Mouse (Mus musculus) liver, adult 2 months (tissue): ENCODE data around the gene Alg5. TPM values are rescaled to one million over a fixed set of nuclear protein-coding genes. Genes with fewer than 3 reads are reported as not detected.

Experiments used
- DNase-seq: peaks from one replicate; pipeline ENCODE4 v3.0.0-alpha.2; 2011; ENCODE audit warnings: low read depth, low spot score; ENCODE audit errors: extremely low read depth
- H3K27ac ChIP-seq: fragments of 200-500 bp; replicated peaks from 2 replicates; pipeline ENCODE4 v1.5.1; 2012; ENCODE audit warnings: low read depth, mild to moderate bottlenecking, control low read depth, inconsistent platforms, low read length; ENCODE audit not compliant: insufficient read depth
- H3K27me3 ChIP-seq: fragments of 200-500 bp; 2 replicates; pipeline ENCODE4 v1.6.1; 2012; ENCODE audit warnings: mild to moderate bottlenecking, moderate library complexity, low read length, inconsistent platforms; ENCODE audit not compliant: control insufficient read depth, insufficient read depth
- H3K36me3 ChIP-seq: fragments of 200-500 bp; 2 replicates; pipeline ENCODE4 v1.6.1; 2012; ENCODE audit warnings: low read length, inconsistent platforms; ENCODE audit not compliant: control insufficient read depth, insufficient read depth
- H3K4me1 ChIP-seq: fragments of 200-500 bp; 2 replicates; pipeline ENCODE4 v1.6.1; 2011; ENCODE audit warnings: low read length; ENCODE audit not compliant: control insufficient read depth, insufficient read depth
- H3K4me3 ChIP-seq: fragments of 200-500 bp; 2 replicates; pipeline ENCODE4 v1.5.1; 2011; ENCODE audit warnings: low read depth, mild to moderate bottlenecking, control low read depth, low read length, moderate library complexity; ENCODE audit not compliant: insufficient read depth
- H3K79me2 ChIP-seq: fragments of 200-500 bp; 2 replicates; pipeline ENCODE4 v1.6.1; 2012; ENCODE audit warnings: inconsistent platforms, mild to moderate bottlenecking, low read length, moderate library complexity; ENCODE audit not compliant: control insufficient read depth, insufficient read depth
- H3K9ac ChIP-seq: fragments of 200-500 bp; 2 replicates; pipeline ENCODE4 v1.6.1; 2012; ENCODE audit warnings: low read depth, mild to moderate bottlenecking, control low read depth, inconsistent platforms, low read length
- CTCF ChIP-seq: fragments of 200-500 bp; IDR thresholded peaks from 2 replicates; pipeline ENCODE4 v1.5.1; 2011; ENCODE audit warnings: low read depth, low read length, control low read depth
- POLR2A ChIP-seq: fragments of 200-500 bp; IDR thresholded peaks from 2 replicates; pipeline ENCODE4 v1.6.1; 2011; ENCODE audit warnings: low read length, control low read depth; ENCODE audit not compliant: insufficient read depth; ENCODE audit errors: extremely low read depth
- WGBS: fragments of 180-500 bp; shearing (Covaris S2); methylation state at CpG from one replicate; pipeline ENCODE4 v1.1.7; 2018; 5-methylcytosine and 5-hydroxymethylcytosine counted together
- polyA plus RNA-seq: library from polyadenylated mRNA; depleted of rRNA; stranded (reverse); fragments of >200 nt; gene quantifications from 2 replicates; pipeline ENCODE4 v1.2.3, GENCODE M21; 2012
- total RNA-seq: library from RNA; depleted of rRNA; stranded (reverse); fragments of >200 nt; gene quantifications from 2 replicates; pipeline ENCODE4 v1.2.3, GENCODE M21; 2014

The Alg5 gene
- total and polyA plus RNA-seq, 2 experiments: 14.8 to 33.4 TPM

DNA sequence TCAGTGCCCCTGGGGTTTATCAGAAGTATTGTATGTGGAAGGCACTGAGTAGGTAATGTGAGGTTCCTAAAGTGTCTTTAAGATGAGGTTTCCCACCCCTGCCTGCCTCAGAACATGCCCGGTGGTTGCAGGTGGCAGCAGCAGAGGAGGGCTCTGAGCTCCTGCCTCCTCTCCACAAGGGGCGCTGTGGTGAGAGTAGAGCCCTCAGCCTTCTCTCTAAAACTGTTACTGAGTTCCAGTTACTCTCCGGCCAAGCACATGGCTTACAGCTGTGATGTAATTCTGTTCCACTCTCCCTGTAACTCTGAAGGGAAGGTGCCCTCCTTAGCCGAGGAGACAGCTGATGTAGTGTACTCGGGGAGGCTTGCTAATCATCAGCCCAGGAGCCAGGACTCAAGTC is 10.5 kb downstream of the Alg5 start:
- WGBS: 70% methylated on average over 5 of the region's 5 CpGs
- no peak overlapping the region for H3K27ac ChIP-seq
- peaks cover 39% of the 10 kb centered on the region for H3K36me3 ChIP-seq
- no peak overlapping the region for H3K4me3 ChIP-seq
- no peaks in the 10 kb centered on the region for H3K27me3 ChIP-seq
- H3K4me1 ChIP-seq: no peaks in the 10 kb centered on the region
- TF ChIP-seq CTCF: peak; percentile 69
- no peak for TF ChIP-seq POLR2A
- no peaks in the 10 kb centered on the region for H3K79me2 ChIP-seq
- H3K9ac ChIP-seq: no peak overlapping the region
- DNase-seq: no peak

DNA sequence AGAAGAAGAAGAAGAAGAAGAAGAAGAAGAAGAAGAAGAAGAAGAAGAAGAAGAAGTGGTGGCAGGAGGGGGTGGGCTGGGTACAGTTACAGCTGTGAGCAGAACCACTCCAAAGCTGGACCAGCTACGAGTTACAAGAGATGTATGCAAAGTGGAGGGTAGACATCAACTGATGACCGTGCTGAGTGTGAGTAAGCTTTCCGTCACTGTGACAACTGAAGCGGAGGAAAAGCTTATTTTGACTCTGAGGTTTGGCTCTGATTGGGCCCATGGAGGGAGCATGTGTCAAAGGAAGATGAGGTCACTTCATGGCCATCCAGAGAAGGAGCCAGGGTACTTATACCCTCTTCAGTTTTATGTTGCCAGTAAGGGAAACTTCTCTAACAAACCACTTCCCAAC is 18.1 kb downstream of the Alg5 start:
- no peak for TF ChIP-seq POLR2A
- no peak for TF ChIP-seq CTCF
- Histone ChIP-seq H3K79me2 (peaks cover 4% of the 10 kb centered on the region), H3K4me3 (no peak overlapping the region), H3K36me3 (peaks cover 5% of the 10 kb centered on the region), H3K27me3 (no peaks in the 10 kb centered on the region), H3K9ac (no peak overlapping the region), H3K4me1 (peaks cover 5% of the 10 kb centered on the region), H3K27ac (no peak overlapping the region)
- DNase-seq: no peak
- WGBS: 82% methylated on average over 4 of the region's 4 CpGs

DNA sequence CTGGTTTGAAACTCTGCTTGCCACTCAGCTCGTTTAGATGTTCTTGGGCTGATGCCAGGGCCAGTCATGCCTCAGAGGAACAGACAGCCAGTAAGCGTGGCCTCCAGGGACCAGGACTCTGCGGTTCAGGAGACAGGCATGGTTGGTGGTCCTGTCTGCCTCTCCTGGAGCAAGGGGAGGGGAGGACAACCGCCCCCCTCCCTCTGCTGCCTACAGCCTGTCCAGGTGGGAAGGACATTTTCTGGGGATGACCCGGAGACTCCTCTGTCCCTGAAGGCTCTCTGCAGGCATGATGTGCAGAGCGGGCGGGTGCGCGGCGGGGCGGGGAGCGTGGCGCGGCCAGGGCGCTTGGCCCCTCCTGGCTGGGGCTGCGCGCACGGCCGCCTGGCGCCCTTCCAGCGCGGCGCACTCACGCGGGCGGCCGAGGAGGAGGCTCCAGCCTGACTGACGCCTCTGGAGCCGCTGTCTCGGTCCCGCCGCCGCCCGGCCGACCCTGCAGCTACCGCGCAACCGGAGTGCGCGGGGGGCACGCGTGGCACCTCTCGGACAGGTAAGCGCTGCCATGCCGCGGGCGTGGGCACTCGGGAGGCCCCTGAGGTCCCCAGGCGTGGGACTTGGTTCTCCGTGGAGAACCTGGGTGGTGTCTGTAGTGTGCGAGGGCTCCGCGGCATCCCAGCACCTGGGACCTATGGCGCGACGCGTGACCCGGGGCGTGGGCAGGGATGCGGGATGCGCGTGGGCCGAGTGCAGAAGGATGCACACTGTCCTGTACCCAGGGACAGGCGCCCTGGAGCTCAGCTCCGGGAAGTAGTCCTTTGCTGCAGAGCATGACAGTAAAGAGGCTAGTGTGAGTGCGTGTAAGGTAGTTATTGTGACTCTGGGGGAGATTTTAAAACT is 20.1 kb downstream of the Alg5 start, which contains the start of gene Smad9:
Smad9 (plus strand) TSS at position 438 of the 897 bp plus-strand sequence.
- peak within 1 kb of the TSS; percentile 97 for H3K9ac ChIP-seq
- DNase-seq: no peak
- TF ChIP-seq CTCF: no peak
- TF ChIP-seq POLR2A: 0 out of 2 replicates have a peak, but pooled peaks have one; percentile 26
- no peaks in the 10 kb centered on the region for H3K27me3 ChIP-seq
- peak within 1 kb of the TSS; percentile 65 for H3K27ac ChIP-seq
- peak within 1 kb of the TSS; percentile 96 for H3K4me3 ChIP-seq
- 1% methylated on average over 66 of the region's 66 CpGs for WGBS
- peaks cover 8% of the 10 kb centered on the region for H3K79me2 ChIP-seq
- no peaks in the 10 kb centered on the region for H3K36me3 ChIP-seq
- peaks cover 14% of the 10 kb centered on the region for H3K4me1 ChIP-seq

DNA sequence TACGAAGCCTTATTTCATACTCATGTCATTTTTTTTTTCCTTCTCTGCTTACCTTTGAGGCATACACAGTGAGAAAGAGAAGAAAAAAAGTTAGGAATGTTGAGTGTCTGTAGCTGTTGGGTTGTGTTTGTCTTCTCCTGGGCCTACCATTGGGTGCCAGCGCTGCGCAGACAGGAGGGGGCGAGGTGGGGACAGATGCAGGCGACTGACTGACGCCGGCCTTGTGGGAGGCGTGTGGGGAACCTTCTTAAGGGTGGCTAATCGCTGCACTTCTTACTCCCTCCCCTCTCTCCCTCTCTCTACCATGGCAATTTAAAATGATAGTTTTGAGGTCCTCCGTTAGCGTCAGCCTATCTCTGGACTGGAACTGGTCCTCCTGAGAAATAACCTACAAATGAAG is 20.7 kb downstream of the Alg5 start:
- peak; percentile 52 for DNase-seq
- H3K9ac ChIP-seq: peak overlapping the region; percentile 97
- WGBS: 2% methylated on average over 11 of the region's 11 CpGs

DNA sequence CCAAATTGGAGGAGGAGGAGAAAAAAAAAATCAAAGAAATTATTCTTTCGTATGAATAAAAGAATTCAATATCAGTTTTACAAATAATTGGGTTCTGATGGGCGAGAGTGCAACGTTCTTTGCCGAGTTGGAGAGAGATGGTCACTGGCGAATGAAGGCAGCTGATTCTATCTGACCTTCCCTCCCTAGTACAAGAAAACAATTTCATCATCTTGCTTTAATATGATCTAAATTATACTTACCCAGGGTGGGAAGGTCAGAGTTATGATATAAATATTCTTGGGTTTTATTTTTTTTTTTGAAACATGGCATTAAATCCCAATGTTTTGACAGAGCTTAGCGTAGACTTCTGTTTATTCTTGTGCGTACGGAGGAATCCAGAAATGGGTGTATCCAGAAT is 22.1 kb downstream of the Alg5 start:
- no peak for TF ChIP-seq CTCF
- no peak for TF ChIP-seq POLR2A
- Histone ChIP-seq H3K4me1 (peaks cover 19% of the 10 kb centered on the region), H3K4me3 (peak overlapping the region; percentile 10; the same call in 1 of the 2 replicates), H3K9ac (no peak overlapping the region), H3K36me3 (no peaks in the 10 kb centered on the region), H3K27ac (0 out of 2 replicates have a peak overlapping the region, but pooled peaks have one; percentile 17), H3K79me2 (peaks cover 12% of the 10 kb centered on the region), H3K27me3 (no peaks in the 10 kb centered on the region)
- 31% methylated on average over 8 of the region's 8 CpGs for WGBS
- peak; percentile 62 for DNase-seq

More for the DNA sequence above, 20.7 kb downstream of the Alg5 start:
- no peaks in the 10 kb centered on the region for H3K27me3 ChIP-seq
- H3K36me3 ChIP-seq: no peaks in the 10 kb centered on the region
- peaks cover 8% of the 10 kb centered on the region for H3K79me2 ChIP-seq
- TF ChIP-seq POLR2A (0 out of 2 replicates have a peak, but pooled peaks have one; percentile 20), CTCF (peak; percentile 26; the same call in 1 of the 2 replicates)
- H3K27ac ChIP-seq: peak overlapping the region; percentile 65
- H3K4me1 ChIP-seq: peaks cover 16% of the 10 kb centered on the region
- peak overlapping the region; percentile 96 for H3K4me3 ChIP-seq
